Mouse (Mus musculus) liver, embryonic 12.5 days (tissue): ENCODE results near the gene Fnip1. TPM values are rescaled to one million over a fixed set of nuclear protein-coding genes. Genes with fewer than 3 reads are reported as not detected.
A peak's percentile ranks its signal among the peaks of the same experiment; 100 is the strongest.

Experiments used
- ATAC-seq: fragments of 200-750 bp; cut with Nextera tagmentation; 2 replicates; pipeline ENCODE4 v1.8.0; 2017; ENCODE audit warnings: moderate number of reproducible peaks, mild to moderate bottlenecking, moderate library complexity
- H3K27ac ChIP-seq: fragments of 300-500 bp; sonication (generic); 2 replicates; pipeline ENCODE4 v1.5.1; 2016; ENCODE audit warnings: mild to moderate bottlenecking
- H3K27me3 ChIP-seq: fragments of 300-500 bp; sonication (generic); replicated peaks from 2 replicates; pipeline ENCODE4 v1.6.1; 2016; ENCODE audit warnings: mild to moderate bottlenecking, moderate library complexity
- H3K36me3 ChIP-seq: fragments of 300-500 bp; sonication (generic); 2 replicates; pipeline ENCODE4 v1.6.1; 2016; ENCODE audit warnings: mild to moderate bottlenecking, moderate library complexity
- H3K4me1 ChIP-seq: fragments of 300-500 bp; sonication (generic); 2 replicates; pipeline ENCODE4 v1.6.1; 2016
- H3K4me2 ChIP-seq: fragments of 300-500 bp; sonication (generic); 2 replicates; pipeline ENCODE4 v1.6.1; 2016; ENCODE audit warnings: mild to moderate bottlenecking, moderate library complexity
- H3K4me3 ChIP-seq: fragments of 300-500 bp; sonication (generic); 2 replicates; pipeline ENCODE4 v1.5.1; 2016; ENCODE audit warnings: mild to moderate bottlenecking, moderate library complexity
- H3K9ac ChIP-seq: fragments of 300-500 bp; sonication (generic); 2 replicates; pipeline ENCODE4 v1.6.1; 2016; ENCODE audit warnings: mild to moderate bottlenecking, moderate library complexity
- H3K9me3 ChIP-seq: fragments of 300-500 bp; sonication (generic); replicated peaks from 2 replicates; pipeline ENCODE4 v1.6.1; 2016; ENCODE audit warnings: mild to moderate bottlenecking, moderate library complexity
- WGBS: fragments of 180-500 bp; shearing (Covaris S2); methylation state at CpG from one replicate; pipeline ENCODE4 v1.1.7; 2016; ENCODE audit not compliant: insufficient replicate concordance; 5-methylcytosine and 5-hydroxymethylcytosine counted together
- polyA plus RNA-seq: library from polyadenylated mRNA; unstranded; fragments of >200 nt; fragmentation: Nextera tagmentation; extraction: Ambion mirVana; gene quantifications from 2 replicates; pipeline ENCODE4 v1.2.1, GENCODE M21; 2016

The Fnip1 gene
- polyA plus RNA-seq, 1 experiment from 2014 or later = 5.5 TPM

DNA sequence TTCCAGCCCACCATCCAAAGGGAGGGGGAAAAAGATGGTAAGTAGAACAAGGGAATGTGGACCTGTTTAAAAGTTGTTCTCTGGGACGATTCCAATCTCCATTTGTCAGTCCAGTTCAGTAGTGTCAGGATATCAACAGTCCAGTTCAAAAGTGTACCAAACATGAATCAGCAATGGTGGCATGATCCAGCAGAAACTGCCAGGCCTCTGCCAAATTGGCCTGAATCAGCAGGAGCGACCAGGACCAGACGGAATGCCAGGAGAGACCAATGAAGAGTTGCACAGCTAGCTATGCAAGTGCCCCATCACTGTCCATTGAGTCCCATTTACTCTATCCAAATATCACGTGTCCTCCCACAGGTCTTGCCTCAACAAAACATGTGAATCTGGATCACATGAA lies 34.2 kb downstream of the Fnip1 start:
- Histone ChIP-seq H3K27ac (no peak overlapping the region), H3K36me3 (peaks cover 29% of the 10 kb centered on the region), H3K4me2 (no peak overlapping the region), H3K27me3 (no peaks in the 10 kb centered on the region), H3K4me3 (no peak overlapping the region), H3K9ac (no peak overlapping the region), H3K9me3 (no peaks in the 10 kb centered on the region), H3K4me1 (peaks cover 10% of the 10 kb centered on the region)
- 76% methylated on average over 4 of the region's 4 CpGs for WGBS
- no peak for ATAC-seq

- H3K4me2 ChIP-seq = no peak overlapping the region
- H3K36me3 ChIP-seq = peaks cover 26% of the 10 kb centered on the region
- H3K4me1 ChIP-seq = no peaks in the 10 kb centered on the region
- H3K27ac ChIP-seq = no peak overlapping the region
- no peak for ATAC-seq
- no peaks in the 10 kb centered on the region for H3K27me3 ChIP-seq
- no peaks in the 10 kb centered on the region for H3K9me3 ChIP-seq
- no peak overlapping the region for H3K4me3 ChIP-seq
- no peak overlapping the region for H3K9ac ChIP-seq
- 72% methylated on average over 1 of the region's 1 CpGs for WGBS
These were observed 40.4 kb downstream of the Fnip1 start for GRCm38 (mm10) chr11:54478414-54478813.

DNA sequence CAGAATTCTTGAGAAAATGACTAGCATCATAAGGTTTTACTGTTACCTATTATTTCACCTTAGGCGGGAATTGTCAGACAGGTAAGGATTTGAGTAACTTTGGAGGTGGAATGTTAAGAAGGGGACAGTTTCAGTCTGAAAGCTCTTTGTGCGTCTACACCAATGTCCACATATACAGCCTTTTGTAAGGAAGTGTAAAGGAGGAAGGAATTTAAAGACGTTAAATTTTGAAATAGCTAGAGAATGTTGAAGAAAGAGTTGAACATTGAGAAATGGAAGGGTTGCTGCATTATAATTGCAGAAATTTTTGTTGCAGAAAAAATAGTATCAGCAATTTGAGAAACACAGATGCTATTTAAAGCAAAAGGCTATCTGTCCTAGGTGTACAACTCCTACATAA lies 48.0 kb downstream of the Fnip1 start:
- Histone ChIP-seq H3K4me3 (no peak overlapping the region), H3K4me2 (no peak overlapping the region), H3K4me1 (no peaks in the 10 kb centered on the region), H3K36me3 (peaks cover 10% of the 10 kb centered on the region), H3K9ac (no peak overlapping the region), H3K9me3 (no peaks in the 10 kb centered on the region), H3K27ac (no peak overlapping the region), H3K27me3 (no peaks in the 10 kb centered on the region)
- ATAC-seq = no peak
- WGBS = 72% methylated on average over 3 of the region's 3 CpGs

GRCm38 (mm10) chr11:54491946-54492558 lies 54.1 kb downstream of the Fnip1 start:
- peaks cover 22% of the 10 kb centered on the region for H3K36me3 ChIP-seq
- H3K4me3 ChIP-seq = no peak overlapping the region
- H3K4me1 ChIP-seq = no peaks in the 10 kb centered on the region
- no peaks in the 10 kb centered on the region for H3K27me3 ChIP-seq
- WGBS = 85% methylated on average over 1 of the region's 1 CpGs
- H3K9me3 ChIP-seq = no peaks in the 10 kb centered on the region
- H3K4me2 ChIP-seq = no peak overlapping the region
- no peak overlapping the region for H3K27ac ChIP-seq
- no peak overlapping the region for H3K9ac ChIP-seq
- no peak for ATAC-seq

DNA sequence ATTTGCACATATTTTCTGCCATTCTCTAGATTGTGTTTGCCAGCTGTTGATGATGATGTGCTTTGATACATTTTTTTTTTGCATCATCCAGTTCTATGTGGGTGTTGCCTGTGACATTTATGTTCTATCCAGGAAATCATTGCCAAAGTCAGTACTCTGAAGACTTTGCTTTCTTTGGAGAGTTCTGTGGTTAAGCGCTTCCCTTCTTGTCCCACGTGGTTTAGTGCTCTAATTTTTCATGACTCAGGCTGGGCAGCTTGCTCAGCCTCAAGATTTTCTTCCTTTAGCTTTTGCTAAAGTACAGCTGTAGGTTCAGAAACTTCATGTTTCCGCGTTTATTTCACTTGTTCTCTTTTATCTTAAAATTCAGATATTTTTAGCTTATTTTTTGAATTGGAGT lies 54.6 kb downstream of the Fnip1 start:
- Histone ChIP-seq H3K36me3 (peaks cover 22% of the 10 kb centered on the region), H3K27me3 (no peaks in the 10 kb centered on the region), H3K4me3 (no peak overlapping the region), H3K27ac (no peak overlapping the region), H3K4me2 (no peak overlapping the region), H3K9me3 (no peaks in the 10 kb centered on the region), H3K9ac (no peak overlapping the region), H3K4me1 (no peaks in the 10 kb centered on the region)
- WGBS = 50% methylated on average over 4 of the region's 4 CpGs
- ATAC-seq = no peak

GRCm38 (mm10) chr11:54499838-54500237 lies 61.8 kb downstream of the Fnip1 start:
- Histone ChIP-seq H3K36me3 (peaks cover 56% of the 10 kb centered on the region), H3K27me3 (no peaks in the 10 kb centered on the region), H3K4me3 (no peak overlapping the region), H3K9ac (no peak overlapping the region), H3K4me2 (no peak overlapping the region), H3K9me3 (no peaks in the 10 kb centered on the region), H3K27ac (no peak overlapping the region), H3K4me1 (no peaks in the 10 kb centered on the region)
- 84% methylated on average over 5 of the region's 5 CpGs for WGBS
- no peak for ATAC-seq

DNA sequence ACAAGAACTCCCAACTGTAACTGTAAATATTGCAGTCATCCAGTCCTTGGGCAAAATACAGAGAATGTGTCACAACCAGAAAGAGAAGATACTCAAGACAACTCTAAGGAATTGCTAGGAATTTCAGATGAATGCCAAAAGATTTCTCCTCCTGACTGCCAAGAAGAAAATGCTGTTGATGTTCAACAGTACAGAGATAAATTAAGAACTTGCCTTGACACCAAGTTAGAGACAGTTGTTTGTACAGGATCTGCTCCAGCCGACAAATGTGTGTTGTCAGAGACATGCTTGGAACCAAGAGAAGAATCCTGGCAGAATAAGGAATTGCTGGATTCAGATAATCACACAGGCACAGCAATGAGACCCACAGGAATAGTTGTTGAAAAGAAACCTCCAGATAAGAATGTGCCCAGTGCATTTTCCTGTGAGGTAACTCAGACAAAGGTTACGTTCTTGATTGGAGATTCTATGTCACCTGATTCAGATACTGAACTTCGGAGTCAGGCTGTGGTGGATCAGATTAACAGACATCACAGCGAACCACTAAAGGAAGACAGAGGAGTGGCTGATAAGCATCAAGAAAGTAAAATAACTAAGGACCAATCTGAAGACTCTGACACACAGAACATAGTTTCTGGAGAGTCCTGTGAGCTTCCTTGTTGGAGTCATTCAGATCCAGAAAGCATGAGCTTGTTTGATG lies 64.7 kb downstream of the Fnip1 start:
- Histone ChIP-seq H3K27me3 (no peaks in the 10 kb centered on the region), H3K4me1 (no peaks in the 10 kb centered on the region), H3K9ac (no peak overlapping the region), H3K27ac (no peak overlapping the region), H3K4me3 (no peak overlapping the region), H3K4me2 (no peak overlapping the region), H3K36me3 (peaks cover 66% of the 10 kb centered on the region), H3K9me3 (no peaks in the 10 kb centered on the region)
- WGBS = 73% methylated on average over 4 of the region's 4 CpGs
- ATAC-seq = no peak

DNA sequence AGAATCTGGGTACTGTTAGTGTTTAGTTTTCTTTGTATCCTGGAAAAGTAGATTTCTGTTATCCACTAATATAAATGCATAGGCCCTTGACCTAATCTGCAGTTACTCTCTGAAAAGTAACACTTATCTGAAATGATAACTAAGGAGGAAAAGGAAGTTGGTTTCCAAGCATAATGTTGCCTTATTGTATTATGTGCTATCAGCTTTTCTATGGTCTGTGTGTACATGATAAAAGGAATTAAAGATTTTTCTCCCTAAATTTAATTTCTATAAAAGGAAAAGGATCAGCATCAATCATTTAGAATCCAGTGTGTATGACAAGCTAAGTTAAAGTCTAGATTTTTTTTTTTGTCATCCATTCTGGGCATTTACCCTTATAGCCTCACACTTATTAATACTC lies 75.6 kb downstream of the Fnip1 start:
- no peak overlapping the region for H3K4me2 ChIP-seq
- peaks cover 27% of the 10 kb centered on the region for H3K36me3 ChIP-seq
- H3K27me3 ChIP-seq = no peaks in the 10 kb centered on the region
- H3K4me3 ChIP-seq = no peak overlapping the region
- no peak for ATAC-seq
- no peak overlapping the region for H3K27ac ChIP-seq
- H3K9me3 ChIP-seq = no peaks in the 10 kb centered on the region
- H3K4me1 ChIP-seq = peaks cover 1% of the 10 kb centered on the region; the same call in 1 of the 2 replicates
- H3K9ac ChIP-seq = no peak overlapping the region

- Histone ChIP-seq H3K36me3 (no peaks in the 10 kb centered on the region), H3K27ac (peak overlapping the region; percentile 91), H3K4me3 (peak overlapping the region; percentile 95), H3K9ac (peak overlapping the region; percentile 68), H3K4me2 (peak overlapping the region; percentile 85), H3K27me3 (no peaks in the 10 kb centered on the region), H3K4me1 (peaks cover 50% of the 10 kb centered on the region), H3K9me3 (no peaks in the 10 kb centered on the region)
- WGBS = 2% methylated on average over 18 of the region's 18 CpGs
- no peak for ATAC-seq
These were observed 84.0 kb downstream of the Fnip1 start for GRCm38 (mm10) chr11:54521927-54522528.

DNA sequence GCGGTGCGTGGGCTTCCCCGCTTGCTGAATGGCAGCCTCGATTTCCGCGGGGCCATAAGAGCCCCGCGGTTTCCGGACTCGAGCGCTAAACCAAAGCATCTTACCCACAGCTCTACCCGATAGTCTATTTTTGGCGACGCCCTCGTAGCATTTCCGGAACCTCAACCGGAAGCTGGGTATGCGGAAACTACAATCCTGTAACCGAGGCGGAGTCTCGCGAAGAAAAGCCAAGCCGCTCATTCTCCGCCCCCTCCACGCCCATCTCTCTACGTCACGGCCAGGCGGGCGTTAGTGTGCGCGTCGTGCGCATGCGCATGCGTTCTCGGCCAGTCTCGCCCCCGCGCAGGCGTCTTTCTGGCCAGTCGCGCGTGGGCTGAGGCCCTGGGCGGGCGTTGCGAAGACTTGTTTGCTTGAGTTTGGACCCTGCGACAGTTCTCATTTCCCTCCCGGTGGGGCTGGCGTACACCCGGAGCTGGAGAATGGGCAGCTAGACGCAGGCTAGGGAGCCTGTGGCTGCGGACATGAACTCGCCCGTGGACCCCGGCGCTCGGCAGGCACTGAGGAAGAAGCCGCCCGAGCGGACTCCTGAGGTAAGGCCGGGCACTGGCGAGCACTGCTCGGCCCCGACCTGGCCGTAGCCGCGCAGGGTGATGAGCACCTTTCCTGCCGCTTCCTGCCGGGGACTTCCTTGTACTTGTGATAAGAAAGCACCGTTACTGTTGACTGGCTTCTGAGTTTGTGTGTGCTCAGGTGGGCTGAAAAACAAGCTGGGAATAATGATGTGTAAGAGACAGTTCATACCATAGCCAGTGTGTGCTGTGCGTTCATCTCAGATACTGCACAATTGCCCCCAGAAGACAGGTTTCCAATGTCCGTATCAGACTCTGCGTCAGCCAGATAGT lies 84.8 kb downstream of the Fnip1 start, which contains the start of gene Rapgef6:
Gene Rapgef6, plus strand, starts transcription at position 319 of the 902 bp plus-strand sequence.
- Histone ChIP-seq H3K4me2 (peak within 1 kb of the TSS; percentile 85), H3K27ac (peak within 1 kb of the TSS; percentile 99), H3K9ac (peak within 1 kb of the TSS; percentile 97), H3K9me3 (no peaks in the 10 kb centered on the region), H3K27me3 (no peaks in the 10 kb centered on the region), H3K36me3 (no peaks in the 10 kb centered on the region), H3K4me3 (peak within 1 kb of the TSS; percentile 95), H3K4me1 (peaks cover 53% of the 10 kb centered on the region)
- ATAC-seq = peak; percentile 93
- under 1% methylated on average over 73 of the region's 73 CpGs for WGBS

GRCm38 (mm10) chr11:54523431-54524001 lies 85.5 kb downstream of the Fnip1 start:
- no peaks in the 10 kb centered on the region for H3K9me3 ChIP-seq
- 8% methylated on average over 10 of the region's 10 CpGs for WGBS
- peaks cover 59% of the 10 kb centered on the region for H3K4me1 ChIP-seq
- H3K4me2 ChIP-seq = peak overlapping the region; percentile 75
- no peaks in the 10 kb centered on the region for H3K27me3 ChIP-seq
- no peaks in the 10 kb centered on the region for H3K36me3 ChIP-seq
- peak overlapping the region; percentile 95 for H3K4me3 ChIP-seq
- no peak for ATAC-seq
- peak overlapping the region; percentile 97 for H3K9ac ChIP-seq
- peak overlapping the region; percentile 99 for H3K27ac ChIP-seq
